Mouse (Mus musculus): ENCODE data around the gene Dynlt1b. TPM values are rescaled to one million over a fixed set of nuclear protein-coding genes. Genes with fewer than 3 reads are reported as not detected.
"Not testable (repeated sequence)": the region's sequence is repeated elsewhere in the genome, so short reads cannot be mapped to it uniquely, and the experiment has no call there.

The Dynlt1b gene
- polyA plus RNA-seq, 1 experiment from 2014 or later = 456 TPM

- WGBS = 86% methylated on average over 12 of the region's 12 CpGs
Measured at GRCm38 (mm10) chr17:6449166-6449565, 19.3 kb downstream of the Dynlt1b start.

DNA sequence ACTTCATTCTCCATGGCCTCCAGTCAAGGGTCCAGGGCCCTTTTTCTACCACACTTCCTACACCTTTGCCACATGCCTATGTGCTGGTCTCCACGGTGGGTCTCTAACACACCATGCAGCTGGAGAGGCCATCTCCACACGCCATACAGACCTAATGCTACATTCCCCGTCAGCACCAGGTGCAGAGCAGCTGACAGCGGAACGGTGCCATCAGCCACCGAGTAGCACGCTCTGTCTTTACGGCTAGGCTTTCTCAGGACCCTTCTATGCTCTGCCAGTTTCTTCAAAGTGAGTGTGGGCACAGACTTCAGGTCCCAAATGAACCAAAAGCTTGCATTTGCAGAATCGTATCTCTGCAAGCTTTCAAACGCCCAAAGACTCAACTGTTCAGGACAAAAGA lies 21.3 kb downstream of the Dynlt1b start:
- ATAC-seq (replicated peaks; ENCODE audit: low FRiP score); H3K4me2 ChIP-seq; H3K9me3 ChIP-seq (replicated peaks); H3K27me3 ChIP-seq; H3K4me3 ChIP-seq (replicated peaks); H3K4me1 ChIP-seq; H3K27ac ChIP-seq; H3K9ac ChIP-seq: not testable (repeated sequence)
- 94% methylated on average over 2 of the region's 10 CpGs for WGBS
- peaks cover 11% of the 10 kb centered on the region for H3K36me3 ChIP-seq

More at GRCm38 (mm10) chr17:6449166-6449565, 19.3 kb downstream of the Dynlt1b start:
- not testable (repeated sequence) for H3K4me1 ChIP-seq; H3K9me3 ChIP-seq (replicated peaks); H3K9ac ChIP-seq; ATAC-seq (replicated peaks; ENCODE audit: low FRiP score); H3K4me3 ChIP-seq (replicated peaks); H3K4me2 ChIP-seq; H3K27me3 ChIP-seq; H3K36me3 ChIP-seq; H3K27ac ChIP-seq

DNA sequence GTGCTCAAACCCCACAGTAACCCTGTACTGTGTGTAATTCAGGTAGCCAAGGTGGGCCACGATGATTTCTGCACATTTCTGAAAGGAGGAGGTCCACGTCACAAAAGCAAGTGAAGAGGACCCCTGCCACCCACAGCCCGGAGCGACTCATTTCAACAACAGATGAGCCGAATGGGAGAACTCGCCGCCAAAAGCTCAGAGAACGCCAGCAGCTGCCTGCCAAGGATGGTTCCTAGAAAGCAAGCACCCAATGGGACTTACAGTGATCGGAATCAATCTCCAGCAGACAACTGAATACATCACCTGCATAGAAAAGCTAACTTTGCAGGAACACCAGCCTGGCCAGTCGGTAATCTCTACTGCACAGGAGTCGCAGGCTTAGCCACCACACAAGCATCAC lies 22.8 kb downstream of the Dynlt1b start:
- not testable (repeated sequence) for H3K4me2 ChIP-seq; H3K4me1 ChIP-seq; H3K27me3 ChIP-seq; ATAC-seq (replicated peaks; ENCODE audit: low FRiP score); H3K9ac ChIP-seq; H3K9me3 ChIP-seq (replicated peaks); H3K27ac ChIP-seq; H3K4me3 ChIP-seq (replicated peaks)
- 91% methylated on average over 9 of the region's 11 CpGs for WGBS
- H3K36me3 ChIP-seq = peaks cover 16% of the 10 kb centered on the region

DNA sequence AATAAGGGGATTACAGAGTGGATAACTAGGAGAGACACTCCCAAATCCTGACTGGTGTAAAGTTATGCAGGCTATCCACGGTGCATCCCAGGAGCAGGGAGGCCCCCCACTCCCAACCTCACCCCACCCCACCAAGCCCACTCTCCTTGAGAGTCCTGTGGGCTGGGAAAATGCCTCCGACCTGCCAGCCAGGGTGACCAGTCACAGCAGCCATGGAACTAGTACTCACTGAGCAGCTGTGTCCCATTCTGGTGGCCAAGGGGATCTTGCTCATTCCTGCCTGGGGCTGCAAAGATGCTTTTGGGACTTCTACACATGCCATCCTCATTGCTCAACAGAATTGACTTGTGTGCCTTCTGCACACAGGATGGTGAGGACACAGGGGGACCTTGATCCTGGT lies 24.8 kb downstream of the Dynlt1b start:
- H3K9ac ChIP-seq; H3K27me3 ChIP-seq; H3K4me3 ChIP-seq (replicated peaks); H3K4me2 ChIP-seq; H3K4me1 ChIP-seq; H3K9me3 ChIP-seq (replicated peaks); ATAC-seq (replicated peaks; ENCODE audit: low FRiP score); H3K27ac ChIP-seq: not testable (repeated sequence)
- peaks cover 22% of the 10 kb centered on the region for H3K36me3 ChIP-seq
- WGBS = 90% methylated on average over 2 of the region's 2 CpGs

DNA sequence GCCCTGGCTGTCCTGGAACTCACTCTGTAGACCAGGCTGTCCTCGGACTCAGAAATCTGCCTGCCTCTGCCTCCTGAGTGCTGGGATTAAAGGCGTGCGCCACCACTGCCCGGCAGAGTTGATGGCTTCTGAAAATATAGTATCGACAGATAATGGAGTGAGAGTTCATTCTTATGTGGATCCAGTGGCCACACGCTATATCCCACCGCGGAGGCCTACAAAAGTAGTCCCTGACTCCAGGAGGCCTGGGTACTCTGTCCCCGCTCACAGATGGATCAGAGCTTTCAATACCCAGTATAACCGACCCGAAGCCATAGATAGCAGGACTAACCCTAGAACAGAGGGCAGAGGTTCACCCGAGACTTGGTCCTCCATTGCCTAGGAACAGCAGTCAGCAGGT lies 26.0 kb downstream of the Dynlt1b start:
- not testable (repeated sequence) for H3K9ac ChIP-seq; H3K9me3 ChIP-seq (replicated peaks); H3K27me3 ChIP-seq; H3K4me1 ChIP-seq; H3K27ac ChIP-seq; H3K4me3 ChIP-seq (replicated peaks); H3K4me2 ChIP-seq; ATAC-seq (replicated peaks; ENCODE audit: low FRiP score)
- peaks cover 25% of the 10 kb centered on the region for H3K36me3 ChIP-seq
- WGBS = 95% methylated on average over 12 of the region's 12 CpGs

DNA sequence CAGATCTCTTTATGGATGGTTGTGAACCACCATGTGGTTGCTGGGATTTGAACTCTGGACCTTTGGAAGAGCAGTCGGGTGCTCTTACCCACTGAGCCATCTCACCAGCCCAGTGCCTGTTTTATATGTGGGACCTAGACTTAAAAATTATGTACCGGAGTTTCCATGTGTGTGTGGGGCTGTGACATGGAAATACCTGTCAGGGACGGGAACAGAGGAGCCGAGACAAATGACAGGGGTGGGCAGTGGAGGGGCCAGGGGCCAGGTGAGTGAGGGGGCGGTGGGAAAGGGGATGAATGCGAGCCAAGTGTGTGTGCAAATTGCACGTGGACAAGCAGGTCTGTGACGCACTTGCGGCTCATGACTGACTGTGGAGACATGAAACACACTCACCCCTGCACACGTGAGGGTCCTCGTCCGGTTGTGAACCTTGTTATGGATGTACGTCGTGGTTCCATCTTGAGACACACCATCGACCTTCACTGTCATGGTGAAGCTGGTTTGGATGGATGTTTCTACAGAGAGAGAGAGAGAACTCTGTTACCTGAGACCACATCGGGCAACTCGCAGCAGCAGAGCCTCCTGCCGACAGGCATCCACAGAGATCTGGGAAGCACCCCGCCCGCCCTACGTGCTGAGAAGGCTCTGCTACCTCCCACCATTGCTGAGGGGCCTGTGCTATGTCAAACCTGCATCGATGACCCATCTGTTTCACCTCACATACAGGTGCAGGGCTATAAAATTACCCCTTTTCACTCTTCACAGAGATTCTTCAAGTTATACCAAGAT lies 26.9 kb downstream of the Dynlt1b start:
- WGBS = 91% methylated on average over 17 of the region's 22 CpGs
- not testable (repeated sequence) for H3K27ac ChIP-seq; H3K27me3 ChIP-seq; ATAC-seq (replicated peaks; ENCODE audit: low FRiP score); H3K4me2 ChIP-seq; H3K9me3 ChIP-seq (replicated peaks); H3K4me1 ChIP-seq; H3K9ac ChIP-seq; H3K4me3 ChIP-seq (replicated peaks)
- H3K36me3 ChIP-seq = peaks cover 26% of the 10 kb centered on the region

- not testable (repeated sequence) for ATAC-seq (replicated peaks; ENCODE audit: low FRiP score); H3K4me3 ChIP-seq (replicated peaks); H3K9ac ChIP-seq; H3K9me3 ChIP-seq (replicated peaks); H3K4me2 ChIP-seq; H3K27ac ChIP-seq; H3K27me3 ChIP-seq; H3K4me1 ChIP-seq
- WGBS = 94% methylated on average over 5 of the region's 5 CpGs
- peaks cover 15% of the 10 kb centered on the region for H3K36me3 ChIP-seq
Measured at GRCm38 (mm10) chr17:6461083-6461595, 31.2 kb downstream of the Dynlt1b start.

DNA sequence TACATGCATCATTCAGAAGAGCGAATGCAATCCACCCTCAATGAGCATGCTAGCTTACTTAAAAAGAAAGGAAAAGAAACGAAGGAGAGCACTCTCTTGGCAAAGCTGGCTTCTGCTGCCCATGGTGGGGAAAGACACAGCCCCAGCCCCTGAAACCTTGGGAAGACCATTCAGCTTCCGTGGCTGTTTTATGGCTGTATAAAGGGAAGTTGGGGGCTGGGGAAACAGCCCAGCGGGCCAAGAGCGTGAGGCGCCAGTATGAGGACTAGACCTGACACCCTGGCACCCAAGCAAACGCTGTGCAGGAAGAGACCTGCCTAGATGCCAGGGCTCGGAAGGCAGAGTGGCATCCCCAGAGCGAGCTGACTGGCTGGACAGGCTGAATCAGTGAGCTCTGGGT lies 35.8 kb downstream of the Dynlt1b start:
- H3K4me2 ChIP-seq; H3K36me3 ChIP-seq; H3K27me3 ChIP-seq; ATAC-seq (replicated peaks; ENCODE audit: low FRiP score); H3K4me3 ChIP-seq (replicated peaks); H3K27ac ChIP-seq; H3K9ac ChIP-seq; H3K9me3 ChIP-seq (replicated peaks): not testable (repeated sequence)
- peaks cover 16% of the 10 kb centered on the region for H3K4me1 ChIP-seq
- 74% methylated on average over 9 of the region's 9 CpGs for WGBS

DNA sequence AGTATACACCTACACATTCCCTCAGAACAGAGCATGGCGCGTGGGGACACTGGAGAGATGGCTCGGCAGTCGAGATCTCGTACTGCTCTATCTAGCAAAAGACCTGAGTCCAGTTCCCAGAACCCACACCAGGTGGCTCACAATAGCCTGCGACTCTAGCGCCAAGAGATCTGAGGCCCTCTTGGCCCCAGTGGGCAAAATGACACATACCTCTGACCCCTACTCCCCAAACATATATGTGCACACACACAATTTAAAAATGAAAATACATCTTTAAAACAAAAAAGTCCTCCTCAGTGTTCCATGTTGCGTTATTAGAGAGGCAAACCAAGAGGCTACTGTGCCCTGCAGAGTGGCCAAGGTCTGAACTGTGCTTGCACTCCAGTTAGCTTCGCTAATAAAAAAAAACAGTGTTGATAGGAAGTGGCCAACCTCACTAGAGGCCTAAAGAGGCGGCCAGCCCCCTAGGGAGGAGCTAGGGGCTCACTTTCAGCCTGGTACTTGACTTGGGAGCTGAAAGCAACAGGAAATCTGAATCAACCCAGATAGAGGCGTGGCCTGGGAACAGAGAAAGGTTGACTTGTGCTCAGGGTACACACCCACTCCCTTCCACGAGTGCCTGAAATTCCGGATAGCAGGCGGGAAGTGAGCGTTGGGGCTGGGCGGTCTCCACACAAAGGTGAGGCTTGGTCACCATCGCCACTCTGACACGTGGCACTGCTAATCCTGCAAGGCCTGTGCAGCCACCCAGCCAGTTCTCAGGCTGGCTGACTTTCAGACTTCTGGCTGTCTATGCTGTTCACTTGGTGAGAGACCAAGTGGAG lies 37.9 kb downstream of the Dynlt1b start:
- H3K9ac ChIP-seq; H3K4me3 ChIP-seq (replicated peaks); H3K27me3 ChIP-seq; H3K36me3 ChIP-seq; H3K9me3 ChIP-seq (replicated peaks): not testable (repeated sequence)
- ATAC-seq (replicated peaks; ENCODE audit: low FRiP score) = peak; percentile 75
- WGBS = 55% methylated on average over 18 of the region's 18 CpGs
- Histone ChIP-seq H3K4me1 (peaks cover 16% of the 10 kb centered on the region), H3K4me2 (peak overlapping the region; percentile 36), H3K27ac (peak overlapping the region; percentile 46)

- not testable (repeated sequence) for H3K27ac ChIP-seq; H3K27me3 ChIP-seq; H3K9me3 ChIP-seq (replicated peaks); H3K4me2 ChIP-seq; H3K4me3 ChIP-seq (replicated peaks); H3K9ac ChIP-seq; ATAC-seq (replicated peaks; ENCODE audit: low FRiP score); H3K36me3 ChIP-seq
- 96% methylated on average over 2 of the region's 3 CpGs for WGBS
- H3K4me1 ChIP-seq = peaks cover 16% of the 10 kb centered on the region
Measured at GRCm38 (mm10) chr17:6470031-6470430, 40.1 kb downstream of the Dynlt1b start.

DNA sequence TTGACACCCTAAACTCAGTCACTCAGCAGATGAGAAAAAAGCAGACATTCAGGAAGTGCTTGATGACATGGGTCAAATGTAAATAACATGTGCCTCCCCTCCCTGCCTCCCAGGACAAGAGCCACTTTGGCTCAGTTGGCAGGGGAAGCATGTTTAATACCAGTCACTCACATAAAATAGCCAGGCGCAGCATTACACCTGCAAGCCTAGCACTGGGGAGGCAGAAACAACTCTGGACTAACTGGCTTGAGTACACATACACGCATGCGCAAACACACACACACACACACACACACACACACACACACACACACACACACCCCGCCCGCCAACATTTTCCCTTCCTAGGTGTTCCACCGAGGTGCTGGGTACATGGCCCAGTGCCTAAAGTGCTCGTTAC lies 40.8 kb downstream of the Dynlt1b start:
- not testable (repeated sequence) for H3K27me3 ChIP-seq; H3K27ac ChIP-seq; ATAC-seq (replicated peaks; ENCODE audit: low FRiP score); H3K36me3 ChIP-seq; H3K4me3 ChIP-seq (replicated peaks); H3K9me3 ChIP-seq (replicated peaks); H3K9ac ChIP-seq; H3K4me2 ChIP-seq
- H3K4me1 ChIP-seq = peaks cover 21% of the 10 kb centered on the region
- 95% methylated on average over 6 of the region's 7 CpGs for WGBS

GRCm38 (mm10) chr17:6475270-6475669 lies 45.4 kb downstream of the Dynlt1b start:
- not testable (repeated sequence) for H3K4me2 ChIP-seq

More at GRCm38 (mm10) chr17:6475270-6475669, 45.4 kb downstream of the Dynlt1b start:
- H3K27ac ChIP-seq; H3K9me3 ChIP-seq (replicated peaks); H3K36me3 ChIP-seq; ATAC-seq (replicated peaks; ENCODE audit: low FRiP score); H3K9ac ChIP-seq; H3K27me3 ChIP-seq; H3K4me3 ChIP-seq (replicated peaks): not testable (repeated sequence)
- WGBS = 89% methylated on average over 6 of the region's 6 CpGs
- H3K4me1 ChIP-seq = peaks cover 14% of the 10 kb centered on the region
